Mouse (Mus musculus) cerebellum, adult 2 months (tissue): ENCODE measurements around the gene Abracl. TPM values are rescaled to one million over a fixed set of nuclear protein-coding genes. Genes with fewer than 3 reads are reported as not detected.

ENCODE experiments used
- DNase-seq, 2 experiments: peaks; one replicate each; pipeline ENCODE4 v3.0.0; 2021
- H3K27ac ChIP-seq: fragments of 200-500 bp; 2 replicates; pipeline ENCODE4 v1.5.1; 2012; ENCODE audit warnings: low read length, control low read depth, inconsistent platforms; ENCODE audit not compliant: insufficient read depth
- H3K27me3 ChIP-seq: fragments of 200-500 bp; 2 replicates; pipeline ENCODE4 v1.6.1; 2012; ENCODE audit warnings: inconsistent platforms, mild to moderate bottlenecking, low read length, moderate library complexity; ENCODE audit not compliant: control insufficient read depth, insufficient read depth
- H3K4me1 ChIP-seq: fragments of 200-500 bp; 2 replicates; pipeline ENCODE4 v1.6.1; 2011; ENCODE audit warnings: low read length; ENCODE audit not compliant: control insufficient read depth, insufficient read depth
- H3K4me3 ChIP-seq: fragments of 200-500 bp; replicated peaks from 2 replicates; pipeline ENCODE3; 2011; ENCODE audit warnings: mild to moderate bottlenecking, low read depth, low read length, control low read depth; ENCODE audit not compliant: insufficient read depth
- CTCF ChIP-seq: fragments of 200-500 bp; IDR thresholded peaks from 2 replicates; pipeline ENCODE4 v1.5.1; 2011; ENCODE audit warnings: low read depth, mild to moderate bottlenecking, control low read depth, low read length, moderate library complexity, borderline replicate concordance; ENCODE audit not compliant: insufficient read depth
- POLR2A ChIP-seq: fragments of 200-500 bp; IDR thresholded peaks from 2 replicates; pipeline ENCODE4 v1.6.1; 2011; ENCODE audit warnings: low read length, control low read depth, borderline replicate concordance; ENCODE audit not compliant: insufficient read depth
- WGBS: fragments of 180-500 bp; shearing (Covaris S2); methylation state at CpG from one replicate; pipeline ENCODE4 v1.1.7; 2018; 5-methylcytosine and 5-hydroxymethylcytosine counted together
- polyA plus RNA-seq: library from polyadenylated mRNA; depleted of rRNA; stranded (reverse); fragments of >200 nt; gene quantifications from 2 replicates; pipeline ENCODE4 v1.2.3, GENCODE M21; 2012; rRNA removed

Abracl gene
- polyA plus RNA-seq = 15.7 and 18.2 TPM in 2 replicates

- Histone ChIP-seq H3K27ac (no peak within 1 kb of the TSS), H3K4me1 (no peaks in the 10 kb centered on the region; the same call in 1 of the 2 replicates), H3K4me3 (peak within 1 kb of the TSS; percentile 57), H3K27me3 (no peaks in the 10 kb centered on the region)
- TF ChIP-seq POLR2A (no peak), CTCF (no peak)
- 0% methylated on average over 37 of the region's 37 CpGs for WGBS
- DNase-seq = peak; percentile 51 to 55
These were observed at the start of gene Abracl for GRCm38 (mm10) chr10:18022741-18023347. TSS of gene Abracl (minus strand) at chr10:18023288.

GRCm38 (mm10) chr10:18072871-18073270 lies 49.8 kb upstream of the Abracl start:
- no peak for DNase-seq
- 75% methylated on average over 3 of the region's 3 CpGs for WGBS

GRCm38 (mm10) chr10:18070616-18071015 lies 47.5 kb upstream of the Abracl start:
- Histone ChIP-seq H3K4me3 (no peak overlapping the region), H3K4me1 (peaks cover 8% of the 10 kb centered on the region), H3K27ac (no peak overlapping the region), H3K27me3 (no peaks in the 10 kb centered on the region)
- WGBS = 62% methylated on average over 2 of the region's 2 CpGs
- TF ChIP-seq POLR2A = no peak
- no peak for TF ChIP-seq CTCF
- no peak for DNase-seq

More at GRCm38 (mm10) chr10:18072871-18073270, 49.8 kb upstream of the Abracl start:
- Histone ChIP-seq H3K27ac (no peak overlapping the region), H3K4me3 (no peak overlapping the region), H3K4me1 (peaks cover 10% of the 10 kb centered on the region), H3K27me3 (no peaks in the 10 kb centered on the region)
- TF ChIP-seq CTCF (no peak), POLR2A (no peak)

GRCm38 (mm10) chr10:18070144-18070543 lies 47.1 kb upstream of the Abracl start:
- H3K27ac ChIP-seq = no peak overlapping the region
- DNase-seq = peak; percentile 32 to 52
- WGBS = 42% methylated on average over 3 of the region's 3 CpGs
- H3K27me3 ChIP-seq = no peaks in the 10 kb centered on the region
- no peak overlapping the region for H3K4me3 ChIP-seq
- peaks cover 8% of the 10 kb centered on the region for H3K4me1 ChIP-seq
- TF ChIP-seq POLR2A (no peak), CTCF (no peak)

GRCm38 (mm10) chr10:18069576-18069975 lies 46.5 kb upstream of the Abracl start:
- no peak for TF ChIP-seq POLR2A
- no peak for TF ChIP-seq CTCF
- H3K4me1 ChIP-seq = peaks cover 8% of the 10 kb centered on the region
- no peaks in the 10 kb centered on the region for H3K27me3 ChIP-seq
- no peak overlapping the region for H3K27ac ChIP-seq
- 39% methylated on average over 2 of the region's 2 CpGs for WGBS
- peak; percentile 26 to 71 for DNase-seq
- no peak overlapping the region for H3K4me3 ChIP-seq

- Histone ChIP-seq H3K4me3 (no peak overlapping the region), H3K27me3 (no peaks in the 10 kb centered on the region), H3K27ac (no peak overlapping the region), H3K4me1 (peaks cover 8% of the 10 kb centered on the region)
- TF ChIP-seq POLR2A (no peak), CTCF (no peak)
- no peak for DNase-seq
- WGBS = 88% methylated on average over 2 of the region's 2 CpGs
These were observed 45.8 kb upstream of the Abracl start for GRCm38 (mm10) chr10:18068880-18069279.

GRCm38 (mm10) chr10:18067761-18068446 lies 44.8 kb upstream of the Abracl start:
- no peak overlapping the region for H3K27ac ChIP-seq
- H3K27me3 ChIP-seq = no peaks in the 10 kb centered on the region
- 77% methylated on average over 10 of the region's 10 CpGs for WGBS
- peaks cover 8% of the 10 kb centered on the region for H3K4me1 ChIP-seq
- TF ChIP-seq POLR2A (no peak), CTCF (no peak)
- H3K4me3 ChIP-seq = no peak overlapping the region
- no peak for DNase-seq

- Histone ChIP-seq H3K4me1 (peaks cover 8% of the 10 kb centered on the region), H3K4me3 (no peak overlapping the region), H3K27me3 (no peaks in the 10 kb centered on the region), H3K27ac (no peak overlapping the region)
- TF ChIP-seq POLR2A (no peak), CTCF (no peak)
- 78% methylated on average over 10 of the region's 10 CpGs for WGBS
- no peak for DNase-seq
These were observed 42.9 kb upstream of the Abracl start for GRCm38 (mm10) chr10:18066031-18066439.
